9 mouse cellular contexts compared by ENCODE assay signal in genomic region chr12:25871001-25871461, GRCm38 (mm10).
DNase-seq lines count a peak whose midpoint lies in the region; ATAC-seq and TF ChIP-seq lines count a peak whose summit lies in the region.
"Had no signal": no experiment of that assay in that cellular context is flagged by ENCODE, and none has a peak within 500 bp of the region (broad histone marks: within the 10 kb centered on the region; RNA-seq: fewer than 3 reads in every experiment).

No protein-coding gene starts in this region.

- peak; percentile 99 for ATAC-seq in forebrain, embryonic 15.5 days (replicated peaks)
- peak; percentile 86 for ATAC-seq in neural tube, embryonic 12.5 days (ENCODE audit: low FRiP score, low read depth)
- ATAC-seq in megakaryocyte progenitor cell, adult 5-6 weeks (replicated peaks; ENCODE audit: poor library complexity), result no peak
- ATAC-seq in kidney, embryonic 15.5 days (replicated peaks; ENCODE audit: low FRiP score), result no peak

- TF ChIP-seq CTCF in cerebellum, adult 2 months (IDR thresholded peaks at IDR 0.05; ENCODE audit: borderline replicate concordance, insufficient read depth, low read depth, low read length), result no peak

- peak overlapping the region; percentile 21; the same call in 1 of the 2 replicates for H3K4me2 ChIP-seq in forebrain, embryonic 15.5 days (replicated peaks)
- H3K4me2 ChIP-seq in neural tube, embryonic 12.5 days (replicated peaks), result peak overlapping the region; percentile 37; the same call in 1 of the 2 replicates
- no peak overlapping the region for H3K4me2 ChIP-seq in kidney, embryonic 15.5 days
- H3K4me2 ChIP-seq: limb, embryonic 13.5 days had no signal

- DNase-seq in cerebellum, adult 2 months, result peak; percentile 74 to 87
- peak; percentile 60 to 65 for DNase-seq in layer of hippocampus, postnatal 10 days (ENCODE audit: low spot score in 2 of 2)
- no peak for DNase-seq in gastrocnemius, adult 18-20 months (ENCODE audit: low spot score)
- no peak for DNase-seq in thymus, postnatal 14 days

- H3K36me3 ChIP-seq in forebrain, embryonic 15.5 days, result no peaks in the 10 kb centered on the region
- no peaks in the 10 kb centered on the region for H3K36me3 ChIP-seq in neural tube, embryonic 12.5 days
- no peaks in the 10 kb centered on the region for H3K36me3 ChIP-seq in kidney, embryonic 15.5 days
- H3K36me3 ChIP-seq: limb, embryonic 13.5 days had no signal

- 11% methylated on average over 11 of the region's 11 CpGs for whole genome bisulfite sequencing in cerebellum, adult 2 months
- 8% methylated on average over 11 of the region's 11 CpGs for WGBS in forebrain, embryonic 15.5 days
- 39% methylated on average over 11 of the region's 11 CpGs for WGBS in neural tube, embryonic 12.5 days
- 64% methylated on average over 11 of the region's 11 CpGs for WGBS in kidney, embryonic 15.5 days

- H3K27me3 ChIP-seq in cerebellum, adult 2 months (ENCODE audit: control insufficient read depth, insufficient read depth, low read length), result no peaks in the 10 kb centered on the region
- H3K27me3 ChIP-seq in forebrain, embryonic 15.5 days, result no peaks in the 10 kb centered on the region
- no peaks in the 10 kb centered on the region for H3K27me3 ChIP-seq in neural tube, embryonic 12.5 days (replicated peaks)
- no peaks in the 10 kb centered on the region for H3K27me3 ChIP-seq in kidney, embryonic 15.5 days
- H3K27me3 ChIP-seq: limb, embryonic 13.5 days had no signal

- H3K9me3 ChIP-seq in forebrain, embryonic 15.5 days, result no peaks in the 10 kb centered on the region
- H3K9me3 ChIP-seq in neural tube, embryonic 12.5 days, result no peaks in the 10 kb centered on the region
- no peaks in the 10 kb centered on the region for H3K9me3 ChIP-seq in kidney, embryonic 15.5 days (replicated peaks)
- H3K9me3 ChIP-seq: limb, embryonic 13.5 days had no signal

- H3K4me1 ChIP-seq in cerebellum, adult 2 months (ENCODE audit: control insufficient read depth, insufficient read depth, low read length), result peaks cover 7% of the 10 kb centered on the region
- peaks cover 31% of the 10 kb centered on the region for H3K4me1 ChIP-seq in forebrain, embryonic 15.5 days
- H3K4me1 ChIP-seq in neural tube, embryonic 12.5 days, result peaks cover 7% of the 10 kb centered on the region; the same call in 1 of the 2 replicates
- no peaks in the 10 kb centered on the region for H3K4me1 ChIP-seq in kidney, embryonic 15.5 days
- H3K4me1 ChIP-seq: limb, embryonic 13.5 days had no signal

- H3K9ac ChIP-seq in forebrain, embryonic 15.5 days (replicated peaks), result no peak overlapping the region
- 0 out of 2 replicates have a peak overlapping the region, but pooled peaks have one; percentile 14 for H3K9ac ChIP-seq in neural tube, embryonic 12.5 days
- no peak overlapping the region for H3K9ac ChIP-seq in kidney, embryonic 15.5 days
- H3K9ac ChIP-seq: limb, embryonic 13.5 days had no signal

- H3K4me3 ChIP-seq in cerebellum, adult 2 months (replicated peaks; ENCODE audit: insufficient read depth, low read depth, low read length), result no peak overlapping the region
- H3K4me3 ChIP-seq in forebrain, embryonic 15.5 days, result no peak overlapping the region
- H3K4me3 ChIP-seq in neural tube, embryonic 12.5 days, result no peak overlapping the region
- H3K4me3 ChIP-seq in kidney, embryonic 15.5 days (replicated peaks), result no peak overlapping the region
- H3K4me3 ChIP-seq: limb, embryonic 13.5 days had no signal

- H3K27ac ChIP-seq in cerebellum, adult 2 months (ENCODE audit: insufficient read depth, low read length), result peak overlapping the region; percentile 2; the same call in 1 of the 2 replicates
- H3K27ac ChIP-seq in forebrain, embryonic 15.5 days (replicated peaks), result peak overlapping the region; percentile 88
- H3K27ac ChIP-seq in neural tube, embryonic 12.5 days, result no peak overlapping the region
- H3K27ac ChIP-seq in kidney, embryonic 15.5 days, result no peak overlapping the region
- H3K27ac ChIP-seq: limb, embryonic 13.5 days had no signal

- no peak for TF ChIP-seq POLR2A in cerebellum, adult 2 months (IDR thresholded peaks at IDR 0.05; ENCODE audit: borderline replicate concordance, insufficient read depth, low read length)

Comparison
In these comparisons a context has a peak if more than half of its experiments do, and no peak if none do; other contexts are left out.
1. DNase-seq: peak in cerebellum, adult 2 months (2 of 2) and layer of hippocampus, postnatal 10 days (2 of 2); none in gastrocnemius, adult 18-20 months (single experiment) and thymus, postnatal 14 days (single experiment).
2. H3K27ac ChIP-seq: peak in cerebellum, adult 2 months (single experiment) and forebrain, embryonic 15.5 days (single experiment); none in neural tube, embryonic 12.5 days (single experiment) and kidney, embryonic 15.5 days (single experiment).
3. ATAC-seq: peak in forebrain, embryonic 15.5 days (single experiment) and neural tube, embryonic 12.5 days (single experiment); none in megakaryocyte progenitor cell, adult 5-6 weeks (single experiment) and kidney, embryonic 15.5 days (single experiment).